Mouse (Mus musculus) embryonic facial prominence, embryonic 10.5 days (tissue): ENCODE results near the gene Fis1. TPM values are rescaled to one million over a fixed set of nuclear protein-coding genes. Genes with fewer than 3 reads are reported as not detected.
"Not testable (repeated sequence)": the region's sequence is repeated elsewhere in the genome, so short reads cannot be mapped to it uniquely, and the experiment has no call there.

Experiments
- DNase-seq: peaks from one replicate; pipeline ENCODE4 v3.0.0-alpha.2; 2017; ENCODE audit warnings: low spot score
- H3K27ac ChIP-seq: fragments of 300-500 bp; sonication (generic); replicated peaks from 2 replicates; pipeline ENCODE4 v1.5.1; 2016; ENCODE audit warnings: mild to moderate bottlenecking
- H3K27me3 ChIP-seq: fragments of 300-500 bp; sonication (generic); replicated peaks from 2 replicates; pipeline ENCODE4 v1.6.1; 2016; ENCODE audit warnings: low read depth, mild to moderate bottlenecking; ENCODE audit not compliant: poor library complexity, severe bottlenecking
- H3K36me3 ChIP-seq: fragments of 300-500 bp; sonication (generic); replicated peaks from 2 replicates; pipeline ENCODE4 v1.6.1; 2016; ENCODE audit warnings: mild to moderate bottlenecking, moderate library complexity
- H3K4me1 ChIP-seq: fragments of 300-500 bp; sonication (generic); 2 replicates; pipeline ENCODE4 v1.6.1; 2016
- H3K4me3 ChIP-seq: fragments of 300-500 bp; sonication (generic); 2 replicates; pipeline ENCODE4 v1.5.1; 2016; ENCODE audit warnings: mild to moderate bottlenecking, moderate library complexity
- H3K9me3 ChIP-seq: fragments of 300-500 bp; sonication (generic); 2 replicates; pipeline ENCODE4 v1.6.1; 2016; ENCODE audit warnings: mild to moderate bottlenecking
- WGBS: fragments of 180-500 bp; shearing (Covaris S2); methylation state at CpG from one replicate; pipeline ENCODE4 v1.1.7; 2016; 5-methylcytosine and 5-hydroxymethylcytosine counted together
- polyA plus RNA-seq: library from polyadenylated mRNA; unstranded; fragments of >200 nt; fragmentation: Nextera tagmentation; extraction: Ambion mirVana; gene quantifications from 2 replicates; pipeline ENCODE4 v1.2.1, GENCODE M21; 2016

The Fis1 gene
- polyA plus RNA-seq, 1 experiment from 2014 or later: 272 TPM

- Histone ChIP-seq H3K27ac (no peak overlapping the region), H3K27me3 (no peaks in the 10 kb centered on the region), H3K4me1 (peaks cover 2% of the 10 kb centered on the region; the same call in 1 of the 2 replicates), H3K9me3 (no peaks in the 10 kb centered on the region), H3K36me3 (no peaks in the 10 kb centered on the region), H3K4me3 (no peak overlapping the region)
- DNase-seq: no peak
These were observed 5.2 kb upstream of the Fis1 start for GRCm38 (mm10) chr5:136947874-136948273.

- not testable (repeated sequence) for DNase-seq, H3K4me3 ChIP-seq, H3K9me3 ChIP-seq, H3K27ac ChIP-seq, H3K36me3 ChIP-seq, H3K27me3 ChIP-seq
- WGBS: 86% methylated on average over 14 of the region's 14 CpGs
- H3K4me1 ChIP-seq: peaks cover 12% of the 10 kb centered on the region
These were observed 3.3 kb upstream of the Fis1 start for GRCm38 (mm10) chr5:136949551-136950336.

- Histone ChIP-seq H3K4me3 (no peak overlapping the region), H3K4me1 (peaks cover 13% of the 10 kb centered on the region), H3K9me3 (no peaks in the 10 kb centered on the region), H3K36me3 (peaks cover 5% of the 10 kb centered on the region), H3K27me3 (no peaks in the 10 kb centered on the region), H3K27ac (no peak overlapping the region)
- no peak for DNase-seq
- 88% methylated on average over 6 of the region's 6 CpGs for WGBS
These were observed 2.6 kb upstream of the Fis1 start for GRCm38 (mm10) chr5:136950521-136950920.

- H3K9me3 ChIP-seq: no peaks in the 10 kb centered on the region
- H3K27me3 ChIP-seq: no peaks in the 10 kb centered on the region
- H3K27ac ChIP-seq: no peak overlapping the region
- H3K36me3 ChIP-seq: peaks cover 18% of the 10 kb centered on the region
- DNase-seq: no peak
- 77% methylated on average over 4 of the region's 4 CpGs for WGBS
- no peak overlapping the region; the same call in 1 of the 2 replicates for H3K4me3 ChIP-seq
- H3K4me1 ChIP-seq: peaks cover 14% of the 10 kb centered on the region
These were observed 922 bp upstream of the Fis1 start for GRCm38 (mm10) chr5:136952153-136952552.

GRCm38 (mm10) chr5:136953440-136953951 is 421 bp downstream of the Fis1 start:
- Histone ChIP-seq H3K4me3 (peak overlapping the region; percentile 86), H3K27ac (peak overlapping the region; percentile 87), H3K36me3 (peaks cover 28% of the 10 kb centered on the region), H3K9me3 (no peaks in the 10 kb centered on the region), H3K27me3 (no peaks in the 10 kb centered on the region), H3K4me1 (peaks cover 14% of the 10 kb centered on the region)
- 4% methylated on average over 12 of the region's 12 CpGs for WGBS
- no peak for DNase-seq

GRCm38 (mm10) chr5:136955622-136956021 is 2.5 kb downstream of the Fis1 start:
- 89% methylated on average over 4 of the region's 4 CpGs for WGBS

GRCm38 (mm10) chr5:136957250-136957649 is 4.2 kb downstream of the Fis1 start:
- H3K27me3 ChIP-seq: no peaks in the 10 kb centered on the region
- no peaks in the 10 kb centered on the region for H3K9me3 ChIP-seq
- WGBS: 97% methylated on average over 1 of the region's 1 CpGs
- DNase-seq: no peak
- no peak overlapping the region for H3K4me3 ChIP-seq
- peaks cover 42% of the 10 kb centered on the region for H3K36me3 ChIP-seq
- H3K27ac ChIP-seq: no peak overlapping the region
- H3K4me1 ChIP-seq: peaks cover 23% of the 10 kb centered on the region

More at GRCm38 (mm10) chr5:136955622-136956021, 2.5 kb downstream of the Fis1 start:
- Histone ChIP-seq H3K27ac (no peak overlapping the region), H3K4me3 (no peak overlapping the region), H3K9me3 (no peaks in the 10 kb centered on the region), H3K4me1 (peaks cover 14% of the 10 kb centered on the region), H3K36me3 (peaks cover 42% of the 10 kb centered on the region), H3K27me3 (no peaks in the 10 kb centered on the region)
- no peak for DNase-seq

GRCm38 (mm10) chr5:136958991-136959605 is 6.0 kb downstream of the Fis1 start:
- Histone ChIP-seq H3K27ac (no peak overlapping the region), H3K27me3 (no peaks in the 10 kb centered on the region), H3K4me3 (no peak overlapping the region), H3K4me1 (peaks cover 25% of the 10 kb centered on the region), H3K9me3 (no peaks in the 10 kb centered on the region), H3K36me3 (peaks cover 54% of the 10 kb centered on the region)
- DNase-seq: no peak
- 80% methylated on average over 5 of the region's 5 CpGs for WGBS

- peaks cover 18% of the 10 kb centered on the region for H3K4me1 ChIP-seq
- H3K27me3 ChIP-seq: no peaks in the 10 kb centered on the region
- DNase-seq: no peak
- H3K9me3 ChIP-seq: no peaks in the 10 kb centered on the region
- no peak overlapping the region for H3K4me3 ChIP-seq
- no peak overlapping the region for H3K27ac ChIP-seq
- WGBS: 94% methylated on average over 6 of the region's 6 CpGs
- peaks cover 64% of the 10 kb centered on the region for H3K36me3 ChIP-seq
These were observed 7.0 kb downstream of the Fis1 start for GRCm38 (mm10) chr5:136960053-136960452.

- WGBS: 25% methylated on average over 5 of the region's 5 CpGs
- peaks cover 67% of the 10 kb centered on the region for H3K36me3 ChIP-seq
- no peak for DNase-seq
These were observed 8.4 kb downstream of the Fis1 start for GRCm38 (mm10) chr5:136961334-136961982.

GRCm38 (mm10) chr5:136961983-136962461 is 8.9 kb downstream of the Fis1 start:
- Histone ChIP-seq H3K27ac (peak overlapping the region; percentile 93), H3K4me1 (peaks cover 30% of the 10 kb centered on the region), H3K4me3 (peak overlapping the region; percentile 78), H3K27me3 (no peaks in the 10 kb centered on the region), H3K9me3 (no peaks in the 10 kb centered on the region), H3K36me3 (peaks cover 67% of the 10 kb centered on the region)
- WGBS: under 1% methylated on average over 20 of the region's 20 CpGs
- peak; percentile 91 for DNase-seq

More at GRCm38 (mm10) chr5:136961334-136961982, 8.4 kb downstream of the Fis1 start:
- Histone ChIP-seq H3K4me1 (peaks cover 25% of the 10 kb centered on the region), H3K9me3 (no peaks in the 10 kb centered on the region), H3K27ac (peak overlapping the region; percentile 93), H3K27me3 (no peaks in the 10 kb centered on the region), H3K4me3 (peak overlapping the region; percentile 78)

GRCm38 (mm10) chr5:136962501-136962900 is 9.4 kb downstream of the Fis1 start:
- Histone ChIP-seq H3K4me1 (peaks cover 30% of the 10 kb centered on the region), H3K27me3 (no peaks in the 10 kb centered on the region), H3K36me3 (peaks cover 67% of the 10 kb centered on the region), H3K9me3 (no peaks in the 10 kb centered on the region), H3K27ac (peak overlapping the region; percentile 93), H3K4me3 (peak overlapping the region; percentile 78)
- 3% methylated on average over 10 of the region's 10 CpGs for WGBS
- DNase-seq: peak; percentile 85
